ENCODE assay signal across 17 mouse cellular contexts in genomic region chr8:3431113-3431512, GRCm38 (mm10). TPM values are rescaled to one million over a fixed set of nuclear protein-coding genes. Genes with fewer than 3 reads are reported as not detected.
"Had no signal": no experiment of that assay in that cellular context is flagged by ENCODE, and none has a peak within 500 bp of the region (broad histone marks: within the 10 kb centered on the region; RNA-seq: fewer than 3 reads in every experiment).

No protein-coding gene starts in this region.

- H3K4me2 ChIP-seq: lung, embryonic 15.5 days; midbrain, embryonic 11.5 days; midbrain, embryonic 13.5 days; midbrain, embryonic 15.5 days; neural tube, embryonic 12.5 days; stomach, embryonic 15.5 days had no signal

- H3K9ac ChIP-seq: lung, embryonic 15.5 days; midbrain, embryonic 13.5 days; midbrain, embryonic 15.5 days; neural tube, embryonic 12.5 days; stomach, embryonic 15.5 days had no signal

- H3K27me3 ChIP-seq: lung, embryonic 15.5 days; megakaryocyte, embryonic 14.5 days; midbrain, embryonic 13.5 days; midbrain, embryonic 15.5 days; neural tube, embryonic 12.5 days; stomach, embryonic 15.5 days had no signal

- DNase-seq: lung, adult 2 months; lung, postnatal 14 days; lung, postnatal 36 days; right cerebral cortex, postnatal 14 days; thymus, adult 18-20 months; thymus, postnatal 14 days; thymus, postnatal 36 days had no signal

- H3K9me3 ChIP-seq: lung, embryonic 15.5 days; megakaryocyte, embryonic 14.5 days; midbrain, embryonic 13.5 days; midbrain, embryonic 15.5 days; neural tube, embryonic 12.5 days; stomach, embryonic 15.5 days had no signal

- H3K4me3 ChIP-seq: lung, embryonic 15.5 days; megakaryocyte, embryonic 14.5 days; midbrain, embryonic 13.5 days; midbrain, embryonic 15.5 days; neural tube, embryonic 12.5 days; stomach, embryonic 15.5 days had no signal

- ATAC-seq: lung, postnatal 0 days; midbrain, embryonic 13.5 days; midbrain, embryonic 15.5 days had no signal

- H3K4me1 ChIP-seq: lung, embryonic 15.5 days; midbrain, embryonic 13.5 days; midbrain, embryonic 15.5 days; neural tube, embryonic 12.5 days; stomach, embryonic 15.5 days had no signal

- H3K27ac ChIP-seq: lung, embryonic 15.5 days; macrophage; midbrain, embryonic 13.5 days; midbrain, embryonic 15.5 days; neural tube, embryonic 12.5 days; stomach, embryonic 15.5 days had no signal

RNA-seq across cellular contexts. Expression of gene Tex45, which starts 39.5 kb away (rescaled TPM):
- polyA plus RNA-seq: lung, embryonic 15.5 days; lung, postnatal 0 days; macrophage; neural tube, embryonic 12.5 days; stomach, embryonic 15.5 days; thymus, postnatal 0 days had no signal
